Mouse (Mus musculus): ENCODE data around the gene Herc1. TPM values are rescaled to one million over a fixed set of nuclear protein-coding genes. Genes with fewer than 3 reads are reported as not detected.

Gene Herc1
- polyA plus RNA-seq (2015; fragmentation: Illumina TruSeq; extraction: RNeasy Lipid Tissue Mini Kit (QIAGEN cat#74804); ENCODE audit: low read depth, low replicate concordance): 51.3 TPM

DNA sequence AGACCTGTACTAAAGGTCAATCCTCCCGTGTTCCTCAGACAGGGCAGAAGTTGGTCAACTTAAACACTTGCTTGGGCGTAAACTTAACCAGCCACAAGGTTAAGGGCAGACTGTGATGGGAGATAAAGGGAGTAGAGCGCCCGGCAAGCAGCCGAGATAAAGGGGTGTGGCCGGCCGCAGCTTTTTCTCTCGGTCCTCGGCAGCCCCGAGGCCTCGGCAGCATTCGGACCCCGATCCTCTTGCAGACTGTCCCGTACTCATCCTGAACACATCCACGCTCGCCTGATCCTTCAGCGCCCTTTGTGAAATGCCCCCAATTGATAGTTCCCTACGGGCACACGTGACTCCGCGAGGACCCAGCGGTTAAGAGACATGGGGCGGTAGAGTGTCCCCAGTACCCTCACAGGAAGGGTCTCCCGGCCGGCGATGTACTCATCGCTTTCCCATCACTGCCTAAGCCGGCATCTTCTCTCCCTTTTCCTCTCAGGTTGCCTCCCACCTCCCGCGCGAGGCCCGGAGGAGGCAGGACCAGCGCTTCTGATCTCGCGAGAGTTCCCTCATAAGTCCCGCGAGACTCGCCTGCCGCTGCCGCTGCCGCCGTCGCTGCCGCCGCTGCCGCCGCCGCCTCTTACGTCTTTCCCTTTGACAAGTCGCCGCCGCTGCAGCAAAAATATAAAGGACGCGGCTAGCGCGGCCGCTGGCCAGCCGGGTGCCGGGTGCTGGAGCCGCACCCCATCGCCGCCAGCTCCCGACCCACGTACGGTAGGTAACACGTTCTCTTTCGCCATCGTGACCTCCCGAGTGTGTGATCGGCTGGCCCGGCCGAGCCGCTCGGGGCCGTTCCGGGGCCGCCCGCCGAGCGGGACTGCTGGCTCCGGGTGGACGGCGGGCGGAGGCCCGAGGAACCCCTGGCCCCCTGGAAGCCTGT, at the start of gene Herc1:
Herc1 (plus strand) TSS at position 591 of the 928 bp plus-strand sequence.

DNA sequence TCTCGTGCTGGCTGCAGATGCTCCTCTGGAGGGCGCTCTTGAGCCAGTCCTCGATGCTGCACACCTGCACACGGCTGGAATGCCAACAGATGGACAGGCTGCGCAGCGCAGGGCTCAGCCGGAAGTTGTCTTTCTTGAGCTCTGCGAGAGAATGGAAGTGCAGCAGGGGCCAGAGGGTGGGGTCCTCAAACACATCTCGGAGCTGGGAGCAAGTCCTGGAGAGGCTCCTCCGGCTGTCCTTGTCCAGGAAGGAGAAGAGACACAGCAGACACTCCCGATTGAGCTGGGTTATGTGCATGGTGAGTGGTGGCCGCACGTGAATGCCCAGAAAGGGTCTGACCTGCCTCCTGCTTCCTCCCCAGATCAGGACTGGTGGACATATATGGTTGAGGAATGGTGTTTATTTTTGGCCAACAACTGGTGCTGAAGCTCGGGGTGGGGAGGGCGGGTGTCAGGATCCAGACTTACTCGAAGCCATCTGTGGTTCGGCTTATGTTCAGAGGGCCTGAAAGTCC, 164.1 kb downstream of the Herc1 start, which contains the start of gene Fbxl22:
Fbxl22 (minus strand) TSS at position 338 of the 515 bp plus-strand sequence.

Other genes starting within 250 kb of the Herc1 start
- 100 TPM for gene Snx1, start 223.9 kb upstream of the Herc1 start, polyA plus RNA-seq (2015; fragmentation: Illumina TruSeq; extraction: RNeasy Lipid Tissue Mini Kit (QIAGEN cat#74804); ENCODE audit: low read depth, low replicate concordance)
- 46.7 TPM for gene Ciao2a, start 223.8 kb upstream of the Herc1 start, polyA plus RNA-seq (2015; fragmentation: Illumina TruSeq; extraction: RNeasy Lipid Tissue Mini Kit (QIAGEN cat#74804); ENCODE audit: low read depth, low replicate concordance)
- gene Dapk2, start 192.2 kb upstream of the Herc1 start, polyA plus RNA-seq (2015; fragmentation: Illumina TruSeq; extraction: RNeasy Lipid Tissue Mini Kit (QIAGEN cat#74804); ENCODE audit: low read depth, low replicate concordance): 2.5 TPM
- 0.46 TPM for gene Fbxl22, start 164.1 kb downstream of the Herc1 start, polyA plus RNA-seq (2015; fragmentation: Illumina TruSeq; extraction: RNeasy Lipid Tissue Mini Kit (QIAGEN cat#74804); ENCODE audit: low read depth, low replicate concordance)
- gene Usp3, start 242.7 kb downstream of the Herc1 start, polyA plus RNA-seq (2015; fragmentation: Illumina TruSeq; extraction: RNeasy Lipid Tissue Mini Kit (QIAGEN cat#74804); ENCODE audit: low read depth, low replicate concordance): 21.5 TPM